Mouse (Mus musculus) bone marrow, adult 2 months (tissue): ENCODE measurements around the gene Auts2. TPM values are rescaled to one million over a fixed set of nuclear protein-coding genes. Genes with fewer than 3 reads are reported as not detected.

Experiments
- H3K27ac ChIP-seq: fragments of 200-500 bp; 2 replicates; pipeline ENCODE4 v1.5.1; 2012; ENCODE audit warnings: low read depth, mild to moderate bottlenecking, control low read depth, inconsistent platforms, low read length; ENCODE audit not compliant: control insufficient read depth, poor library complexity, insufficient read depth
- H3K4me1 ChIP-seq: fragments of 200-500 bp; 2 replicates; pipeline ENCODE4 v1.6.1; 2011; ENCODE audit warnings: low read length; ENCODE audit not compliant: control insufficient read depth, insufficient read depth
- H3K4me3 ChIP-seq: fragments of 200-500 bp; replicated peaks from 2 replicates; pipeline ENCODE3; 2011; ENCODE audit warnings: mild to moderate bottlenecking, low read depth, low read length, control low read depth; ENCODE audit not compliant: control insufficient read depth
- CTCF ChIP-seq: fragments of 200-500 bp; IDR thresholded peaks from 2 replicates; pipeline ENCODE4 v1.5.1; 2011; ENCODE audit warnings: low read length, control low read depth; ENCODE audit not compliant: control insufficient read depth, insufficient read depth
- POLR2A ChIP-seq: fragments of 200-500 bp; IDR thresholded peaks from 2 replicates; pipeline ENCODE4 v1.6.1; 2011; ENCODE audit warnings: low read depth, mild to moderate bottlenecking, control low read depth, low read length, borderline replicate concordance; ENCODE audit not compliant: control insufficient read depth
- WGBS: fragments of 180-500 bp; shearing (Covaris S2); methylation state at CpG from one replicate; pipeline ENCODE4 v1.1.7; 2018; 5-methylcytosine and 5-hydroxymethylcytosine counted together
- polyA plus RNA-seq: library from polyadenylated mRNA; stranded (reverse); fragments of >200 nt; gene quantifications from 2 replicates; pipeline ENCODE4 v1.2.4, GENCODE M21; 2011; ENCODE audit warnings: low replicate concordance; ENCODE audit not compliant: missing spikeins, insufficient read depth, insufficient read length

The Auts2 gene
- polyA plus RNA-seq, 1 experiment: 1.5 TPM

GRCm38 (mm10) chr5:132400556-132400955, 142.6 kb downstream of the Auts2 start:
- H3K4me3 ChIP-seq: no peak overlapping the region
- 59% methylated on average over 10 of the region's 10 CpGs for WGBS
- TF ChIP-seq CTCF (no peak), POLR2A (no peak)
- H3K27ac ChIP-seq: no peak overlapping the region
- H3K4me1 ChIP-seq: no peaks in the 10 kb centered on the region

- TF ChIP-seq CTCF (no peak), POLR2A (no peak)
- H3K4me1 ChIP-seq: no peaks in the 10 kb centered on the region
- H3K4me3 ChIP-seq: no peak overlapping the region
- no peak overlapping the region for H3K27ac ChIP-seq
- WGBS: 82% methylated on average over 4 of the region's 4 CpGs
Measured at GRCm38 (mm10) chr5:132399486-132399885, 143.7 kb downstream of the Auts2 start.

GRCm38 (mm10) chr5:132395922-132396321, 147.2 kb downstream of the Auts2 start:
- Histone ChIP-seq H3K4me3 (no peak overlapping the region), H3K27ac (no peak overlapping the region), H3K4me1 (no peaks in the 10 kb centered on the region)
- 37% methylated on average over 3 of the region's 3 CpGs for WGBS
- TF ChIP-seq POLR2A (no peak), CTCF (no peak)

GRCm38 (mm10) chr5:132394800-132395575, 148.2 kb downstream of the Auts2 start:
- H3K27ac ChIP-seq: no peak overlapping the region
- TF ChIP-seq CTCF (no peak), POLR2A (no peak)
- no peaks in the 10 kb centered on the region for H3K4me1 ChIP-seq
- no peak overlapping the region for H3K4me3 ChIP-seq
- 54% methylated on average over 6 of the region's 6 CpGs for WGBS

DNA sequence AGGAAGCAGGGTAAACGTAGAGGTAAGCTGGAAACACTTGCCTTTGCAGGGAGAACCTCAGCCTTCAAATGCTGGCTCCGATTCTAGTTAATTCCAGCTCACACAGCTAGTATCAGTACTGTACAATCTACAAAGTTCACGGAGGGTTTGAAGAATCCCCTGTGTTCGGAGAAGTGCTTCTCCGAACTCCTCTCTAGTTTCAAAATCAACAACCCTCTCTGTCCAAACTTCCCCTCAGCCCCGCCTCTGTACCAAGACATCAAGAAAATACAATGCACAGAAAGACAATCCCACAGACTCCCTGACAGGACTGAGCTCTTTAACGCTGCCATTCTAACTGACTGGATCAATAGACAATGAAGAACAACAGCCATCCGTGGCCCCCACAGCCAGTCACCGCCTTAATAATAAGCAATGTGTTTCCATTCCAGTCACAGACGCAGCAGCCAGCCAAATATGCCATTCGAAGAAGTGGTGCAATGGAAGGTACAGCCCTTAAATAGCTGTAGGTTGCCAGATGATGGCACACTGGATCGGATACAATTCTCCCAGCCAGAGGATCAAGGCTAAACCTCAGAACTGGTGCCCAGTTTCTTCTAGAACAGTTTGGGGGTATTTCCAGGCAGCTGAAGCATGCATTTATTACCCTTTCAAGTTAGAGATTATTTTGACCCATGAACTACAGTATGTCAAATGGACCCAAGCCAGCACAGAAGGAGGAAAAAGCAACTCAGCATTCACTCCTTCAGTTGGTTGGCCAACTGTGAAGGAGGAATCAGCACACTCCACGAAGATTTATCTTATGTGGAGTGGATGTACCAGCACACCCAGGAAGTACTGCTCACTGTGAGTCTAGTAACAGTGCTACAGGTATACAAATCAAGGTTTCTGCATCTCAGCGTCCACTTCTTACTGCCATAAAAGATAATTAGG, 151.0 kb downstream of the Auts2 start:
- Histone ChIP-seq H3K4me1 (no peaks in the 10 kb centered on the region), H3K4me3 (no peak overlapping the region), H3K27ac (no peak overlapping the region)
- WGBS: 63% methylated on average over 14 of the region's 14 CpGs
- TF ChIP-seq POLR2A (no peak), CTCF (no peak)

DNA sequence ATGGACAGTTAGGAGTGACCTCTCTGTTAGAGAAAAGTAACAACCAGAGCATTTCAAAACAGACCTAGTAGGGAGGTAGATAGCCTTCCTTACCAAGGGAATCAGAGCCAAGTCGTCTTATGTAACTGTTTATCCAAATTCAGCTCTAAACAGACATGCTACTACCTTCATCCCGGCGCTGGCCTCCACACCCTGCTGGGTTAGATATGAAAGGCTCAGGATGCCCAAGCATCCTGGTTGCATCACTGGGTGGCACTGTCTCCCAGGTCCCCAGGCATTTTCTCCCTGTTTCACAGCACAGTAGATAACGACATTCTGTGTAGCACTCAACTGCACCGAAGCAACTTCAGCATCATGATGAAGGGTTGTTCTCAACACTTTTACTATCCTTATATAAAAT, 154.4 kb downstream of the Auts2 start:
- Histone ChIP-seq H3K4me3 (no peak overlapping the region), H3K27ac (no peak overlapping the region), H3K4me1 (no peaks in the 10 kb centered on the region)
- TF ChIP-seq POLR2A (no peak), CTCF (no peak)
- 75% methylated on average over 5 of the region's 5 CpGs for WGBS

DNA sequence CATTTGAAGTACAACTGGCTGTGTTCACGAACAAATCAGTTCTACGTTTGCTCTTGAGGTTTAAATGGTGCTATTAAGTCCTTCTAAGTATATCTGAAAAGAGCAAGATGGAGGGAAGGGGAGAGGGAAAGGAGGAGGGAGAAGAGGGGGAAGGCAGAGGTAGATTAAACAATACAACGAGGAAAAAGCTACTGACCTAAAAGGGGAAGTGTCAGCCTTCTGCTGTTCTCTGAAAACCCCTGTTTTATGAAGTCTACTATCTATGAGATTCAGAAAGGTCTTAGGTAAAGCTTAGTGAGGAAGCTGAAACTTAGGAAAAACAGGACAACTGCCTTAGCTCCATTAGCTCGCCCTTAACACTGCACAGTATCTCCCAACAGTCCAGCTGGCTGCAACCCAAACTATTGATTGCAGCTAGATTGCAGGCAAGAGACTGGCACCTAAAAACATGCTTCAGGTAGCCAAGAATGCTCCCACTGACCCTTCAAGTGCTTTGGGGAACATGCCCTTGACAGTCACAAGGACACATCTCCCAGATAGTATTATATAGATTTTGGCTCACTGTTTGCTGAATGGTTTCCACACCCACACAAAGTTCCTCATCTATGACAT, 157.8 kb downstream of the Auts2 start:
- WGBS: 24% methylated on average over 4 of the region's 4 CpGs
- H3K4me3 ChIP-seq: no peak overlapping the region
- H3K27ac ChIP-seq: no peak overlapping the region
- H3K4me1 ChIP-seq: no peaks in the 10 kb centered on the region
- no peak for TF ChIP-seq POLR2A
- no peak for TF ChIP-seq CTCF

DNA sequence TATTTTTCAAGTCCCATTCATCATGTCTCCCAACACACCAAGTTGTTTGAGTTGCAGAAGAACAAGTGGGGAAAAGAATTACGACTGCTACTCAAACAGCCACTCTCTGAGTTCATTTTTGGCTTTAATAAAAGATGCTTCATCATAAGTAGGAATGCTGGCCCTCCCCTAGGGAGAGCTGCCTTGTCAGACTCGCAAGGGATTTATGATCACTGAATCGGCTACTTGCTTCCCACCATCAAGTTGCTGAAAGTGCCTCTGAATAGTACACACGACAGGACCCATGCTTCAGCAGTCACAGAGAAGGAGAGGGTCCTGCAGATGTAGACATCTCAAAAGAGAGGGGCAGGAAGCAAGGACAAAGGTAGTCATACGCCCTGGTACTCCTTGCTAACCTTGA, 162.9 kb downstream of the Auts2 start:
- Histone ChIP-seq H3K27ac (no peak overlapping the region), H3K4me3 (no peak overlapping the region), H3K4me1 (no peaks in the 10 kb centered on the region)
- WGBS: 66% methylated on average over 5 of the region's 5 CpGs
- TF ChIP-seq CTCF (no peak), POLR2A (no peak)
